Mouse (Mus musculus): Measurements from ENCODE around the gene Inhbc. TPM values are rescaled to one million over a fixed set of nuclear protein-coding genes. Genes with fewer than 3 reads are reported as not detected.

Inhbc gene
- total and polyA plus RNA-seq, 2 experiments from 2014 or later, result not detected

DNA sequence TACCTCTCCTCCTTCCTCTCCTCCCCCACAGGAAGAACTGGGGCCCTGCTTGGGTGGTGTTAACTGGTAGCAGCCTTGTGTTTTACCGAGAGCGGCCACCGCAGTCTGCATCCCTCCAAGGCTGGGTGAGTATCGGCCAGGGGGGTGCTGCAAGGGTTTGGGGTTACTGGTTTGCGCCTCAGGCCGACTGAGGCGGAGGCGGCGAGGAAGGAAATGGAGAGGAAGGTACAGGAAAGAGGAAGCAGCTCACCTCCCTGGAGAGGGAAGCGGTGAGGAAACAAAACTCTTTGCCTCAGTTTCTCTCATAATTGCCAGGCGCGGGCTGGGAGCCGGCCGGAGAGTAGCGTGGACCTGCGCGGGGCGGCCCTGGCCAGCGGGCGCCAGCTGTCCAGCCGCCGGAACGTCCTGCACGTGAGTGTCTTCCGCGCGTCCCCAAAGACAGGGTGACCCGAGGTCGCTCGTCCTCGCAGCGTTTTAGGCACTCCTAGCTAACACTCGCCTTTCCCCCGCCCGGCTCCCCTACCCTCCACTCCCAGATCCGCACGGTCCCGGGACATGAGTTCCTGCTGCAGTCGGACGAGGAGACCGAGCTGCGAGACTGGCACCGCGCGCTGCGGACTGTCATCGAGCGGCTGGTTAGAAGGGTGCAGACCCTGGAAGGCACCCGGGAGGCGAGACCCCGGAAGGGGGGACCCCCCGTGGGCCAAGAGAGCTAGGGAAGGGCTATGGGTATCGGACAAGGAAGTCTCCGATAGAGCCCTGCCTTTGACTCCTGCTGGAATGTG, 44.0 kb downstream of the Inhbc start:
- H3K4me3 ChIP-seq (ENCODE audit: low read depth, low read length), result peak overlapping the region; percentile 57
- H3K27ac ChIP-seq (ENCODE audit: low read depth), result peak overlapping the region; percentile 33; the same call in 1 of the 2 replicates
- peaks cover 66% of the 10 kb centered on the region for H3K27me3 ChIP-seq (ENCODE audit: control insufficient read depth, insufficient read depth, low read length)
- peak overlapping the region; percentile 86 for H3K4me2 ChIP-seq (ENCODE audit: low read depth, low read length)
- 5% methylated on average over 54 of the region's 54 CpGs for WGBS
- no peak for TF ChIP-seq EP300 (IDR thresholded peaks at IDR 0.05; ENCODE audit: low read depth)
- no peak for TF ChIP-seq CTCF (IDR thresholded peaks at IDR 0.05; ENCODE audit: low read depth)
- no peaks in the 10 kb centered on the region for H3K9me3 ChIP-seq (replicated peaks; ENCODE audit: control insufficient read depth, low read length)
- H3K4me1 ChIP-seq (ENCODE audit: control insufficient read depth, insufficient read depth), result peaks cover 12% of the 10 kb centered on the region
- peak overlapping the region; percentile 44 for H3K9ac ChIP-seq (replicated peaks; ENCODE audit: low read depth, low read length)
- no peaks in the 10 kb centered on the region for H3K36me3 ChIP-seq (replicated peaks; ENCODE audit: control insufficient read depth, insufficient read depth, low read length)
- ATAC-seq (ENCODE audit: insufficient read depth, low read depth) (peak; percentile 41), DNase-seq (ENCODE audit: low spot score) (no peak)

- WGBS, result 46% methylated on average over 14 of the region's 14 CpGs
- DNase-seq (ENCODE audit: low spot score) (no peak), ATAC-seq (ENCODE audit: insufficient read depth, low read depth) (no peak)
- H3K36me3 ChIP-seq (replicated peaks; ENCODE audit: control insufficient read depth, insufficient read depth, low read length), result no peaks in the 10 kb centered on the region
- no peak for TF ChIP-seq CTCF (IDR thresholded peaks at IDR 0.05; ENCODE audit: low read depth)
- peak overlapping the region; percentile 33; the same call in 1 of the 2 replicates for H3K27ac ChIP-seq (ENCODE audit: low read depth)
- peaks cover 61% of the 10 kb centered on the region for H3K27me3 ChIP-seq (ENCODE audit: control insufficient read depth, insufficient read depth, low read length)
- peak overlapping the region; percentile 44 for H3K9ac ChIP-seq (replicated peaks; ENCODE audit: low read depth, low read length)
- peak overlapping the region; percentile 86 for H3K4me2 ChIP-seq (ENCODE audit: low read depth, low read length)
- no peaks in the 10 kb centered on the region for H3K9me3 ChIP-seq (replicated peaks; ENCODE audit: control insufficient read depth, low read length)
- peak overlapping the region; percentile 57 for H3K4me3 ChIP-seq (ENCODE audit: low read depth, low read length)
- peaks cover 12% of the 10 kb centered on the region for H3K4me1 ChIP-seq (ENCODE audit: control insufficient read depth, insufficient read depth)
Measured at GRCm38 (mm10) chr10:127325454-127326016, 44.7 kb downstream of the Inhbc start.

GRCm38 (mm10) chr10:127324495-127324894, 45.7 kb downstream of the Inhbc start:
- peak; percentile 32; the same call in 1 of the 2 replicates for TF ChIP-seq CTCF (IDR thresholded peaks at IDR 0.05; ENCODE audit: low read depth)
- TF ChIP-seq EP300 (IDR thresholded peaks at IDR 0.05; ENCODE audit: low read depth), result no peak
- no peak overlapping the region for H3K9ac ChIP-seq (replicated peaks; ENCODE audit: low read depth, low read length)
- H3K4me3 ChIP-seq (ENCODE audit: low read depth, low read length), result no peak overlapping the region
- ATAC-seq (ENCODE audit: insufficient read depth, low read depth) (no peak), DNase-seq (ENCODE audit: low spot score) (no peak)
- no peak overlapping the region for H3K4me2 ChIP-seq (ENCODE audit: low read depth, low read length)
- peaks cover 12% of the 10 kb centered on the region for H3K4me1 ChIP-seq (ENCODE audit: control insufficient read depth, insufficient read depth)
- peaks cover 52% of the 10 kb centered on the region for H3K27me3 ChIP-seq (ENCODE audit: control insufficient read depth, insufficient read depth, low read length)
- no peaks in the 10 kb centered on the region for H3K36me3 ChIP-seq (replicated peaks; ENCODE audit: control insufficient read depth, insufficient read depth, low read length)
- WGBS, result 10% methylated on average over 7 of the region's 7 CpGs
- no peak overlapping the region for H3K27ac ChIP-seq (ENCODE audit: low read depth)
- no peaks in the 10 kb centered on the region for H3K9me3 ChIP-seq (replicated peaks; ENCODE audit: control insufficient read depth, low read length)

DNA sequence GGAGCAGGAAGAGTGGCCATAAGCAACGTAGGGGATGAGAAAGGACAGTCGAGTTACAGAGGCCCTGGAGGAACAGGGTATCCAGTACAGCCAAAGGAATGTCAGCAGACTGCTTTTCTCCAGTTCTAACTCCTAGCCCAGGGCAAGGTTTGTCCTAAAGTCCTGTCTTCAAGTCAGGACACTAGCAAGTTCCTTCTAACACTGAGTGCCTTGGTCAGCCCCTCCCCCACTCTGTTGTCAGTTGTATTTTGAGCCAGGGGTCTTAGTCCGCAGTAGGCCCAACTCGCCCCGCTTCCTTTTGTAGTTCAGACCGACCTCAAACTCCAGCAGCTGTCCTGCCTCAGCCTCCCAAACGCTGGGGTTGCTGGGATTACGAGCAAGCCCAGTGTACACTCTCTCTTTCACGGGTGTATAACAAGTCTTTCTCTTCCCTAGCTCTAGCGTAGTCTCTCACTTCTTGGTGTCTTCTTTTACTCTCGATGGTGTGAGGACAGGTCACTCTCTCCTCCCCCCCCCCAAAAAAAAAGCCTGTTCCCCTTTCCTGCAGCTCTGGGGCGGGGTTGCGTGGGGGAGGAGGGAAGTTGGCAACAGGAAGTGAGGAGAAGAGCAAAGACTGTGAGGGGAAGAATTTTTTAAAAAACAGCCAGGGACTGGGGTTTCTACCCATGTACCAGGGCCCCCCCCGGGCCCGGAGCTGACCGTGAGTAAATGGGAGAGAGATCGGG, 46.9 kb downstream of the Inhbc start:
- Histone ChIP-seq H3K36me3 (replicated peaks; ENCODE audit: control insufficient read depth, insufficient read depth, low read length) (no peaks in the 10 kb centered on the region), H3K9me3 (replicated peaks; ENCODE audit: control insufficient read depth, low read length) (no peaks in the 10 kb centered on the region), H3K4me1 (ENCODE audit: control insufficient read depth, insufficient read depth) (peaks cover 12% of the 10 kb centered on the region), H3K4me2 (ENCODE audit: low read depth, low read length) (no peak overlapping the region; the same call in 1 of the 2 replicates), H3K9ac (replicated peaks; ENCODE audit: low read depth, low read length) (no peak overlapping the region), H3K27ac (ENCODE audit: low read depth) (no peak overlapping the region), H3K27me3 (ENCODE audit: control insufficient read depth, insufficient read depth, low read length) (peaks cover 46% of the 10 kb centered on the region), H3K4me3 (ENCODE audit: low read depth, low read length) (no peak overlapping the region)
- no peak for DNase-seq (ENCODE audit: low spot score)
- WGBS, result 59% methylated on average over 15 of the region's 17 CpGs
- ATAC-seq (ENCODE audit: insufficient read depth, low read depth), result no peak
- TF ChIP-seq CTCF (IDR thresholded peaks at IDR 0.05; ENCODE audit: low read depth), result no peak
- TF ChIP-seq EP300 (IDR thresholded peaks at IDR 0.05; ENCODE audit: low read depth), result no peak

GRCm38 (mm10) chr10:127322669-127323068, 47.6 kb downstream of the Inhbc start:
- Histone ChIP-seq H3K27ac (ENCODE audit: low read depth) (no peak overlapping the region), H3K27me3 (ENCODE audit: control insufficient read depth, insufficient read depth, low read length) (peaks cover 42% of the 10 kb centered on the region), H3K4me2 (ENCODE audit: low read depth, low read length) (no peak overlapping the region), H3K9ac (replicated peaks; ENCODE audit: low read depth, low read length) (no peak overlapping the region), H3K9me3 (replicated peaks; ENCODE audit: control insufficient read depth, low read length) (no peaks in the 10 kb centered on the region), H3K4me1 (ENCODE audit: control insufficient read depth, insufficient read depth) (peaks cover 12% of the 10 kb centered on the region), H3K4me3 (ENCODE audit: low read depth, low read length) (no peak overlapping the region), H3K36me3 (replicated peaks; ENCODE audit: control insufficient read depth, insufficient read depth, low read length) (no peaks in the 10 kb centered on the region)
- 51% methylated on average over 4 of the region's 4 CpGs for WGBS
- ATAC-seq (ENCODE audit: insufficient read depth, low read depth), result no peak
- TF ChIP-seq EP300 (IDR thresholded peaks at IDR 0.05; ENCODE audit: low read depth), result no peak
- TF ChIP-seq CTCF (IDR thresholded peaks at IDR 0.05; ENCODE audit: low read depth), result no peak
- no peak for DNase-seq (ENCODE audit: low spot score)

Data from heart, postnatal 0 days (tissue).